Mouse (Mus musculus): ENCODE data around the gene Cklf. TPM values are rescaled to one million over a fixed set of nuclear protein-coding genes. Genes with fewer than 3 reads are reported as not detected.

The Cklf gene
- 2.8 and 4.1 TPM in 2 replicates for polyA plus RNA-seq (2012; rRNA removed)

- DNase-seq (ENCODE audit: low read depth, low spot score) = peak; percentile 70
These were observed at the start of gene Cklf for GRCm38 (mm10) chr8:104250439-104251367. Cklf (plus strand) TSS chr8:104250861.

GRCm38 (mm10) chr8:104201622-104202021 is 49.0 kb upstream of the Cklf start:
- 73% methylated on average over 3 of the region's 3 CpGs for WGBS
- no peak for DNase-seq (ENCODE audit: low read depth, low spot score)

More at GRCm38 (mm10) chr8:104250439-104251367, at the start of gene Cklf:
- 4% methylated on average over 41 of the region's 41 CpGs for WGBS

- 87% methylated on average over 4 of the region's 4 CpGs for WGBS
- no peak for DNase-seq (ENCODE audit: low read depth, low spot score)
These were observed 48.3 kb upstream of the Cklf start for GRCm38 (mm10) chr8:104202320-104202719.

GRCm38 (mm10) chr8:104205292-104205691 is 45.4 kb upstream of the Cklf start:
- DNase-seq (ENCODE audit: low read depth, low spot score) = no peak
- WGBS = 66% methylated on average over 3 of the region's 3 CpGs

- 86% methylated on average over 5 of the region's 5 CpGs for WGBS
- no peak for DNase-seq (ENCODE audit: low read depth, low spot score)
These were observed 33.1 kb upstream of the Cklf start for GRCm38 (mm10) chr8:104217601-104218000.

- DNase-seq (ENCODE audit: low read depth, low spot score) = no peak
- WGBS = 24% methylated on average over 11 of the region's 11 CpGs
These were observed 31.6 kb upstream of the Cklf start for GRCm38 (mm10) chr8:104219079-104219478.

- WGBS = 40% methylated on average over 5 of the region's 5 CpGs
- peak; percentile 27 for DNase-seq (ENCODE audit: low read depth, low spot score)
These were observed 30.9 kb upstream of the Cklf start for GRCm38 (mm10) chr8:104219806-104220205.

GRCm38 (mm10) chr8:104227048-104227447 is 23.6 kb upstream of the Cklf start:
- 90% methylated on average over 5 of the region's 5 CpGs for WGBS
- DNase-seq (ENCODE audit: low read depth, low spot score) = no peak

GRCm38 (mm10) chr8:104230377-104230776 is 20.3 kb upstream of the Cklf start:
- DNase-seq (ENCODE audit: low read depth, low spot score) = no peak
- 93% methylated on average over 9 of the region's 9 CpGs for WGBS

- DNase-seq (ENCODE audit: low read depth, low spot score) = no peak
- WGBS = 98% methylated on average over 4 of the region's 4 CpGs
These were observed 18.6 kb upstream of the Cklf start for GRCm38 (mm10) chr8:104232039-104232438.

GRCm38 (mm10) chr8:104232919-104233318 is 17.7 kb upstream of the Cklf start:
- 88% methylated on average over 5 of the region's 5 CpGs for WGBS
- no peak for DNase-seq (ENCODE audit: low read depth, low spot score)

GRCm38 (mm10) chr8:104234573-104234972 is 16.1 kb upstream of the Cklf start:
- WGBS = 71% methylated on average over 6 of the region's 6 CpGs
- no peak for DNase-seq (ENCODE audit: low read depth, low spot score)

- no peak for DNase-seq (ENCODE audit: low read depth, low spot score)
- WGBS = 77% methylated on average over 10 of the region's 10 CpGs
These were observed 11.2 kb upstream of the Cklf start for GRCm38 (mm10) chr8:104239418-104239861.

GRCm38 (mm10) chr8:104242038-104242644 is 8.5 kb upstream of the Cklf start:
- 58% methylated on average over 12 of the region's 12 CpGs for WGBS
- DNase-seq (ENCODE audit: low read depth, low spot score) = no peak

- WGBS = 81% methylated on average over 4 of the region's 4 CpGs
- no peak for DNase-seq (ENCODE audit: low read depth, low spot score)
These were observed 4.0 kb upstream of the Cklf start for GRCm38 (mm10) chr8:104246621-104247020.

- no peak for DNase-seq (ENCODE audit: low read depth, low spot score)
- WGBS = 44% methylated on average over 22 of the region's 22 CpGs
These were observed 3.4 kb upstream of the Cklf start for GRCm38 (mm10) chr8:104247054-104247907.

GRCm38 (mm10) chr8:104247908-104248275 is 2.8 kb upstream of the Cklf start:
- 3% methylated on average over 11 of the region's 11 CpGs for WGBS
- no peak for DNase-seq (ENCODE audit: low read depth, low spot score)

- WGBS = under 1% methylated on average over 28 of the region's 28 CpGs
- no peak for DNase-seq (ENCODE audit: low read depth, low spot score)
These were observed 2.4 kb upstream of the Cklf start, which contains the start of gene Tk2 for GRCm38 (mm10) chr8:104248276-104248675. Tk2 (minus strand) TSS chr8:104248558.

- DNase-seq (ENCODE audit: low read depth, low spot score) = no peak
- WGBS = 85% methylated on average over 7 of the region's 7 CpGs
These were observed 1.1 kb upstream of the Cklf start for GRCm38 (mm10) chr8:104249442-104249996.

- under 1% methylated on average over 7 of the region's 7 CpGs for WGBS
- DNase-seq (ENCODE audit: low read depth, low spot score) = no peak
These were observed 800 bp downstream of the Cklf start for GRCm38 (mm10) chr8:104251461-104251860.

Measured in large intestine, adult 2 months (tissue).